Mouse (Mus musculus): ENCODE data around the gene Ces1h. TPM values are rescaled to one million over a fixed set of nuclear protein-coding genes. Genes with fewer than 3 reads are reported as not detected.

Gene Ces1h
- polyA plus RNA-seq, 1 experiment, result not detected

Other genes with a start within 250 kb of the Ces1h start
- 0.75 TPM in 1 of 2 replicates, not detected in the other for gene Ces1c, start 248.4 kb downstream of the Ces1h start, polyA plus RNA-seq (2012; ENCODE audit: insufficient read depth, insufficient read length, missing spikeins)
- gene Ces1d, start 181.9 kb downstream of the Ces1h start, polyA plus RNA-seq (2012; ENCODE audit: insufficient read depth, insufficient read length, missing spikeins), result 911 and 1,049 TPM in 2 replicates
- gene Ces1e, start 150.1 kb downstream of the Ces1h start, polyA plus RNA-seq (2012; ENCODE audit: insufficient read depth, insufficient read length, missing spikeins), result not detected in 2 replicates
- gene Ces1f, start 100.0 kb downstream of the Ces1h start, polyA plus RNA-seq (2012; ENCODE audit: insufficient read depth, insufficient read length, missing spikeins), result 56.1 and 58.5 TPM in 2 replicates
- not detected in 2 replicates for gene Ces1g, start 42.4 kb downstream of the Ces1h start, polyA plus RNA-seq (2012; ENCODE audit: insufficient read depth, insufficient read length, missing spikeins)
- gene Ces5a, start 156.1 kb upstream of the Ces1h start, polyA plus RNA-seq (2012; ENCODE audit: insufficient read depth, insufficient read length, missing spikeins), result not detected in 2 replicates

Data from brown adipose tissue, adult 24 weeks (tissue).